17 mouse cellular contexts compared by ENCODE assay signal in genomic region chr6:134867325-134867724, GRCm38 (mm10). TPM values are rescaled to one million over a fixed set of nuclear protein-coding genes. Genes with fewer than 3 reads are reported as not detected.
DNase-seq lines count a peak whose midpoint lies in the region; TF ChIP-seq lines count a peak whose summit lies in the region.
"Had no signal": no experiment of that assay in that cellular context is flagged by ENCODE, and none has a peak within 500 bp of the region (broad histone marks: within the 10 kb centered on the region; RNA-seq: fewer than 3 reads in every experiment).

No protein-coding gene starts in this region.

- DNase-seq in 3T3-L1 (ENCODE audit: low read depth, low spot score) (peak; percentile 65), 416B (ENCODE audit: low read depth) (peak; percentile 43), NIH3T3 (ENCODE audit: low read depth) (peak; percentile 66)
- DNase-seq in c-Kit-positive CD71-positive TER-119-negative erythroid progenitor cells, embryonic 14.5 days (ENCODE audit: low read depth) = peak; percentile 46
- no peak for DNase-seq in thymus, adult 2 months
- DNase-seq in right cerebral cortex, postnatal 4 days = no peak
- no peak for DNase-seq in kidney, postnatal 4 days
- DNase-seq: cerebellum, adult 9-11 months; gastrocnemius, postnatal 25 days; kidney, adult 8-10 months; kidney, postnatal 25 days; lung, postnatal 14 days; thymus, postnatal 25 days had no signal

- H3K36me3 ChIP-seq in thymus, adult 2 months (ENCODE audit: control insufficient read depth, insufficient read depth, low read length) = no peaks in the 10 kb centered on the region

- H3K27ac ChIP-seq in thymus, adult 2 months (ENCODE audit: control insufficient read depth, insufficient read depth, low read length) = no peak overlapping the region
- H3K27ac ChIP-seq: embryonic facial prominence, embryonic 13.5 days; heart, embryonic 15.5 days; limb, embryonic 15.5 days had no signal

- H3K4me3 ChIP-seq in thymus, adult 2 months (ENCODE audit: control insufficient read depth, insufficient read depth, low read length) = no peak overlapping the region
- H3K4me3 ChIP-seq: embryonic facial prominence, embryonic 13.5 days; heart, embryonic 15.5 days; limb, embryonic 15.5 days had no signal

- no peak for TF ChIP-seq CTCF in thymus, adult 2 months (IDR thresholded peaks at IDR 0.05; ENCODE audit: borderline replicate concordance, control insufficient read depth, extremely low read depth, insufficient read depth, low read length, poor library complexity)

- TF ChIP-seq POLR2A in thymus, adult 2 months (IDR thresholded peaks at IDR 0.05; ENCODE audit: control insufficient read depth, extremely low read depth, insufficient read depth, low read length, poor library complexity) = no peak

- H3K4me1 ChIP-seq in thymus, adult 2 months (replicated peaks; ENCODE audit: control insufficient read depth, insufficient read depth, low read length) = no peaks in the 10 kb centered on the region

- WGBS in thymus, adult 2 months = 96% methylated on average over 3 of the region's 3 CpGs

- H3K27me3 ChIP-seq in thymus, adult 2 months (ENCODE audit: control insufficient read depth, insufficient read depth, low read length) = no peaks in the 10 kb centered on the region
- H3K27me3 ChIP-seq: CH12.LX; embryonic facial prominence, embryonic 13.5 days; heart, embryonic 15.5 days; limb, embryonic 15.5 days had no signal

RNA-seq across cellular contexts. Expression of gene Gpr19, which starts 31.1 kb away (rescaled TPM):
- 14.7 and 15.6 TPM in 2 replicates for polyA plus RNA-seq in thymus, adult 2 months (2012; rRNA removed)

RNA-seq across cellular contexts. Expression of gene Crebl2, which starts 37.4 kb away (rescaled TPM):
- polyA plus RNA-seq in thymus, adult 2 months (2012; rRNA removed) = 10.7 and 13.3 TPM in 2 replicates

RNA-seq across cellular contexts. Expression of gene Cdkn1b, which starts 52.9 kb away (rescaled TPM):
- polyA plus RNA-seq in thymus, adult 2 months (2012; rRNA removed) = 65.2 and 82.5 TPM in 2 replicates

Comparison
In these comparisons a context has a peak if more than half of its experiments do, and no peak if none do; other contexts are left out.
1. DNase-seq: peak in 3T3-L1 (single experiment), 416B (single experiment), NIH3T3 (single experiment) and c-Kit-positive CD71-positive TER-119-negative erythroid progenitor cells, embryonic 14.5 days (single experiment); none in thymus, adult 2 months (single experiment), right cerebral cortex, postnatal 4 days (single experiment) and kidney, postnatal 4 days (0 of 2).